Mouse (Mus musculus) forebrain, embryonic 12.5 days (tissue): ENCODE data around the gene Elob. TPM values are rescaled to one million over a fixed set of nuclear protein-coding genes. Genes with fewer than 3 reads are reported as not detected.

Source experiments
- ATAC-seq: fragments of 200-750 bp; cut with Nextera tagmentation; 2 replicates; pipeline ENCODE4 v1.8.0; 2017; ENCODE audit warnings: moderate TSS enrichment; ENCODE audit not compliant: low FRiP score
- H3K27ac ChIP-seq: fragments of 300-500 bp; sonication (generic); 2 replicates; pipeline ENCODE4 v1.5.1; 2016; ENCODE audit warnings: mild to moderate bottlenecking
- H3K27me3 ChIP-seq: fragments of 300-500 bp; sonication (generic); 2 replicates; pipeline ENCODE4 v1.6.1; 2016; ENCODE audit warnings: mild to moderate bottlenecking
- H3K36me3 ChIP-seq: fragments of 300-500 bp; sonication (generic); replicated peaks from 2 replicates; pipeline ENCODE4 v1.6.1; 2016; ENCODE audit warnings: mild to moderate bottlenecking
- H3K4me1 ChIP-seq: fragments of 300-500 bp; sonication (generic); 2 replicates; pipeline ENCODE4 v1.6.1; 2016
- H3K4me2 ChIP-seq: fragments of 300-500 bp; sonication (generic); 2 replicates; pipeline ENCODE4 v1.6.1; 2016; ENCODE audit warnings: mild to moderate bottlenecking, moderate library complexity
- H3K4me3 ChIP-seq: fragments of 300-500 bp; sonication (generic); replicated peaks from 2 replicates; pipeline ENCODE4 v1.5.1; 2016; ENCODE audit warnings: mild to moderate bottlenecking
- H3K9ac ChIP-seq: fragments of 300-500 bp; sonication (generic); 2 replicates; pipeline ENCODE4 v1.6.1; 2016; ENCODE audit warnings: mild to moderate bottlenecking
- H3K9me3 ChIP-seq: fragments of 300-500 bp; sonication (generic); 2 replicates; pipeline ENCODE4 v1.6.1; 2016
- WGBS: fragments of 180-500 bp; shearing (Covaris S2); methylation state at CpG from one replicate; pipeline ENCODE4 v1.1.7; 2016; 5-methylcytosine and 5-hydroxymethylcytosine counted together
- polyA plus RNA-seq: library from polyadenylated mRNA; unstranded; fragments of >200 nt; fragmentation: Nextera tagmentation; extraction: Ambion mirVana; gene quantifications from 2 replicates; pipeline ENCODE4 v1.2.1, GENCODE M21; 2016

The Elob gene
- 1,039 and 1,118 TPM in 2 replicates for polyA plus RNA-seq

- Histone ChIP-seq H3K4me2 (peak within 1 kb of the TSS; percentile 87), H3K36me3 (peaks cover 33% of the 10 kb centered on the region), H3K9ac (peak within 1 kb of the TSS; percentile 81), H3K4me1 (peaks cover 23% of the 10 kb centered on the region), H3K27me3 (peaks cover 38% of the 10 kb centered on the region), H3K27ac (peak within 1 kb of the TSS; percentile 94), H3K9me3 (no peaks in the 10 kb centered on the region), H3K4me3 (peak within 1 kb of the TSS; percentile 65)
- peak; percentile 94 for ATAC-seq
- 1% methylated on average over 24 of the region's 42 CpGs for whole genome bisulfite sequencing
Observed at GRCm38 (mm10) chr17:23829064-23829619, at the start of gene Elob. Gene Elob, minus strand, starts transcription at chr17:23829136.

GRCm38 (mm10) chr17:23877166-23877565, 48.2 kb upstream of the Elob start:
- Histone ChIP-seq H3K4me3 (no peak overlapping the region), H3K4me1 (no peaks in the 10 kb centered on the region), H3K27ac (no peak overlapping the region), H3K36me3 (no peaks in the 10 kb centered on the region), H3K9ac (no peak overlapping the region), H3K4me2 (no peak overlapping the region), H3K9me3 (no peaks in the 10 kb centered on the region), H3K27me3 (no peaks in the 10 kb centered on the region)
- ATAC-seq: no peak
- 91% methylated on average over 2 of the region's 2 CpGs for WGBS

GRCm38 (mm10) chr17:23876741-23877140, 47.8 kb upstream of the Elob start:
- H3K27ac ChIP-seq: no peak overlapping the region
- H3K9me3 ChIP-seq: no peaks in the 10 kb centered on the region
- H3K4me2 ChIP-seq: no peak overlapping the region
- H3K9ac ChIP-seq: no peak overlapping the region
- 54% methylated on average over 3 of the region's 3 CpGs for WGBS
- no peak overlapping the region for H3K4me3 ChIP-seq
- no peaks in the 10 kb centered on the region for H3K27me3 ChIP-seq
- no peaks in the 10 kb centered on the region for H3K36me3 ChIP-seq
- ATAC-seq: no peak
- H3K4me1 ChIP-seq: no peaks in the 10 kb centered on the region

- Histone ChIP-seq H3K9me3 (no peaks in the 10 kb centered on the region), H3K4me1 (no peaks in the 10 kb centered on the region), H3K4me2 (no peak overlapping the region), H3K27ac (no peak overlapping the region), H3K9ac (no peak overlapping the region), H3K4me3 (no peak overlapping the region), H3K36me3 (no peaks in the 10 kb centered on the region), H3K27me3 (no peaks in the 10 kb centered on the region)
- 43% methylated on average over 8 of the region's 8 CpGs for WGBS
- no peak for ATAC-seq
Observed at GRCm38 (mm10) chr17:23873884-23874856, 45.2 kb upstream of the Elob start.

GRCm38 (mm10) chr17:23868513-23868912, 39.6 kb upstream of the Elob start:
- no peaks in the 10 kb centered on the region for H3K4me1 ChIP-seq
- H3K27ac ChIP-seq: no peak overlapping the region
- H3K4me3 ChIP-seq: no peak overlapping the region
- H3K9me3 ChIP-seq: no peaks in the 10 kb centered on the region
- no peak overlapping the region for H3K4me2 ChIP-seq
- ATAC-seq: no peak
- H3K36me3 ChIP-seq: no peaks in the 10 kb centered on the region
- no peak overlapping the region for H3K9ac ChIP-seq
- WGBS: 88% methylated on average over 11 of the region's 11 CpGs
- no peaks in the 10 kb centered on the region for H3K27me3 ChIP-seq

GRCm38 (mm10) chr17:23867756-23868155, 38.8 kb upstream of the Elob start, which contains the start of gene Prss21:
Gene Prss21, plus strand, starts transcription at chr17:23868056.
- H3K4me2 ChIP-seq: no peak within 1 kb of the TSS
- H3K27ac ChIP-seq: no peak within 1 kb of the TSS
- no peak within 1 kb of the TSS for H3K4me3 ChIP-seq
- no peak for ATAC-seq
- WGBS: 88% methylated on average over 15 of the region's 15 CpGs
- no peaks in the 10 kb centered on the region for H3K4me1 ChIP-seq
- no peaks in the 10 kb centered on the region for H3K9me3 ChIP-seq
- no peaks in the 10 kb centered on the region for H3K27me3 ChIP-seq
- H3K36me3 ChIP-seq: no peaks in the 10 kb centered on the region
- H3K9ac ChIP-seq: no peak within 1 kb of the TSS

GRCm38 (mm10) chr17:23862926-23863325, 34.0 kb upstream of the Elob start:
- H3K9ac ChIP-seq: no peak overlapping the region
- no peaks in the 10 kb centered on the region for H3K4me1 ChIP-seq
- ATAC-seq: no peak
- H3K9me3 ChIP-seq: no peaks in the 10 kb centered on the region
- 89% methylated on average over 4 of the region's 4 CpGs for WGBS
- no peaks in the 10 kb centered on the region for H3K27me3 ChIP-seq
- no peak overlapping the region for H3K27ac ChIP-seq
- H3K36me3 ChIP-seq: no peaks in the 10 kb centered on the region
- no peak overlapping the region for H3K4me2 ChIP-seq
- H3K4me3 ChIP-seq: no peak overlapping the region

- no peak overlapping the region for H3K9ac ChIP-seq
- ATAC-seq: no peak
- no peaks in the 10 kb centered on the region; the same call in 1 of the 2 replicates for H3K27me3 ChIP-seq
- no peaks in the 10 kb centered on the region for H3K4me1 ChIP-seq
- no peaks in the 10 kb centered on the region for H3K9me3 ChIP-seq
- no peak overlapping the region for H3K4me2 ChIP-seq
- no peaks in the 10 kb centered on the region for H3K36me3 ChIP-seq
- WGBS: 89% methylated on average over 2 of the region's 2 CpGs
- no peak overlapping the region for H3K4me3 ChIP-seq
- no peak overlapping the region for H3K27ac ChIP-seq
Observed at GRCm38 (mm10) chr17:23857913-23858312, 29.0 kb upstream of the Elob start.

- ATAC-seq: no peak
- H3K4me1 ChIP-seq: no peaks in the 10 kb centered on the region
- no peak overlapping the region for H3K4me3 ChIP-seq
- H3K4me2 ChIP-seq: no peak overlapping the region
- WGBS: 85% methylated on average over 6 of the region's 6 CpGs
- H3K27ac ChIP-seq: no peak overlapping the region
- H3K9me3 ChIP-seq: no peaks in the 10 kb centered on the region
- H3K27me3 ChIP-seq: no peaks in the 10 kb centered on the region; the same call in 1 of the 2 replicates
- H3K9ac ChIP-seq: no peak overlapping the region
- H3K36me3 ChIP-seq: no peaks in the 10 kb centered on the region
Observed at GRCm38 (mm10) chr17:23857193-23857592, 28.3 kb upstream of the Elob start.

- Histone ChIP-seq H3K4me1 (no peaks in the 10 kb centered on the region), H3K4me3 (no peak overlapping the region), H3K9ac (no peak overlapping the region), H3K36me3 (no peaks in the 10 kb centered on the region), H3K27me3 (no peaks in the 10 kb centered on the region; the same call in 1 of the 2 replicates), H3K27ac (no peak overlapping the region), H3K4me2 (no peak overlapping the region), H3K9me3 (no peaks in the 10 kb centered on the region)
- WGBS: 89% methylated on average over 10 of the region's 10 CpGs
- no peak for ATAC-seq
Observed at GRCm38 (mm10) chr17:23854229-23854765, 25.4 kb upstream of the Elob start.

GRCm38 (mm10) chr17:23853292-23853691, 24.4 kb upstream of the Elob start:
- 0 out of 2 replicates have a peak, but pooled peaks have one; percentile 9 for ATAC-seq
- no peaks in the 10 kb centered on the region for H3K36me3 ChIP-seq
- no peaks in the 10 kb centered on the region for H3K9me3 ChIP-seq
- H3K27me3 ChIP-seq: no peaks in the 10 kb centered on the region; the same call in 1 of the 2 replicates
- 32% methylated on average over 5 of the region's 5 CpGs for WGBS
- H3K27ac ChIP-seq: no peak overlapping the region
- H3K4me1 ChIP-seq: no peaks in the 10 kb centered on the region
- H3K4me3 ChIP-seq: no peak overlapping the region
- H3K4me2 ChIP-seq: no peak overlapping the region
- H3K9ac ChIP-seq: no peak overlapping the region
